Mouse (Mus musculus): Measurements from ENCODE around the gene Otud7b.

Gene Otud7b

GRCm38 (mm10) chr3:96179531-96179930 is 75.2 kb downstream of the Otud7b start:
- DNase-seq (ENCODE audit: low read depth) = no peak

- peak; percentile 25 for DNase-seq (ENCODE audit: low read depth)
Observed at GRCm38 (mm10) chr3:96180727-96181477, 76.6 kb downstream of the Otud7b start, which contains the start of gene Sv2a. TSS of gene Sv2a (plus strand) at chr3:96181151.

- no peak for DNase-seq (ENCODE audit: low read depth)
Observed at GRCm38 (mm10) chr3:96181510-96182381, 77.4 kb downstream of the Otud7b start.

GRCm38 (mm10) chr3:96182382-96182776 is 78.1 kb downstream of the Otud7b start:
- no peak for DNase-seq (ENCODE audit: low read depth)

GRCm38 (mm10) chr3:96192977-96193376 is 88.7 kb downstream of the Otud7b start:
- DNase-seq (ENCODE audit: low read depth) = no peak

- DNase-seq (ENCODE audit: low read depth) = no peak
Observed at GRCm38 (mm10) chr3:96194966-96195365, 90.6 kb downstream of the Otud7b start.

GRCm38 (mm10) chr3:96195616-96196313 is 91.4 kb downstream of the Otud7b start:
- no peak for DNase-seq (ENCODE audit: low read depth)

GRCm38 (mm10) chr3:96196437-96197128 is 92.3 kb downstream of the Otud7b start:
- DNase-seq (ENCODE audit: low read depth) = no peak

GRCm38 (mm10) chr3:96197129-96197749 is 92.9 kb downstream of the Otud7b start:
- peak; percentile 95 for DNase-seq (ENCODE audit: low read depth)

- DNase-seq (ENCODE audit: low read depth) = peak; percentile 92
Observed at GRCm38 (mm10) chr3:96198181-96198580, 93.9 kb downstream of the Otud7b start.

GRCm38 (mm10) chr3:96198601-96199251 is 94.4 kb downstream of the Otud7b start:
- peak; percentile 33 for DNase-seq (ENCODE audit: low read depth)

GRCm38 (mm10) chr3:96199731-96200130 is 95.4 kb downstream of the Otud7b start:
- peak; percentile 18 for DNase-seq (ENCODE audit: low read depth)

GRCm38 (mm10) chr3:96207819-96208218 is 103.5 kb downstream of the Otud7b start:
- DNase-seq (ENCODE audit: low read depth) = peak; percentile 32

GRCm38 (mm10) chr3:96209242-96209641 is 104.9 kb downstream of the Otud7b start:
- DNase-seq (ENCODE audit: low read depth) = no peak

Data from 416B (cell line).